Mouse (Mus musculus) bone marrow macrophage, adult 2 months (primary cell): ENCODE measurements around the gene Ltbp1.

Source experiments
- CTCF ChIP-seq: IDR thresholded peaks from 2 replicates; pipeline ENCODE4 v1.5.1; 2012; ENCODE audit warnings: low read depth, mild to moderate bottlenecking, low read length, moderate library complexity
- POLR2A ChIP-seq: IDR thresholded peaks from 2 replicates; pipeline ENCODE4 v1.6.1; 2012; ENCODE audit warnings: mild to moderate bottlenecking, low read depth, low read length, borderline replicate concordance

- TF ChIP-seq CTCF (no peak), POLR2A (no peak)
Observed at GRCm38 (mm10) chr17:75216362-75216761, 211.0 kb downstream of the Ltbp1 start.
